Mouse (Mus musculus): Measurements from ENCODE around the gene Serpinb2. TPM values are rescaled to one million over a fixed set of nuclear protein-coding genes. Genes with fewer than 3 reads are reported as not detected.
A peak's percentile ranks its signal among the peaks of the same experiment; 100 is the strongest.

Gene Serpinb2
- polyA plus RNA-seq, 1 experiment: 0.11 TPM

GRCm38 (mm10) chr1:107529365-107530052 is 18.3 kb downstream of the Serpinb2 start:
- no peak for DNase-seq
- Histone ChIP-seq H3K36me3 (ENCODE audit: control insufficient read depth, insufficient read depth, low read length) (no peaks in the 10 kb centered on the region), H3K4me3 (ENCODE audit: insufficient read depth, low read depth, low read length) (no peak overlapping the region), H3K27me3 (replicated peaks; ENCODE audit: control insufficient read depth, insufficient read depth, low read length) (no peaks in the 10 kb centered on the region), H3K27ac (ENCODE audit: insufficient read depth, low read depth, low read length) (no peak overlapping the region), H3K4me1 (ENCODE audit: control insufficient read depth, insufficient read depth, low read length) (no peaks in the 10 kb centered on the region)
- no peak for TF ChIP-seq POLR2A (IDR thresholded peaks at IDR 0.05; ENCODE audit: low read depth, low read length)
- no peak for TF ChIP-seq CTCF (conservative IDR thresholded peaks at IDR 0.05; ENCODE audit: insufficient read depth, insufficient read length, low read depth, low read length)
- 60% methylated on average over 5 of the region's 5 CpGs for WGBS

DNA sequence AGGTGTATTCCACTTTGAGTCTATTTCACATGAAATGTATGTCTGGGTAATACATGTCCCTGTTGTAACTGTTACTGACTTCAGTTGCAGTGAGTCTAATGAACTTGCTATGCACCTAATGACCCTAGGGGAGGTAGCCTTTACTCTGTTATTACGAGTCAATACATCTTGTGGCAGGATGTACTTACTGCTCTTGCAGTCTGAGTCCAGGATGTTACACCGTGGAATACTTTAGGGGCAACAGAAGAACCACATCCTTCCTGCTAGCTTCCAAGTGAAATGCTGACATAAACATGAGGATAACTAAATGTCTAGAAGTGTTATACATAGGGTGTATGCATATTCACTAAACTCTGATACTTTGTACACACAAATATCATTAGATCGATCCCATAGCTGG is 22.5 kb downstream of the Serpinb2 start:
- 63% methylated on average over 3 of the region's 3 CpGs for WGBS
- no peak for DNase-seq
- Histone ChIP-seq H3K27ac (ENCODE audit: insufficient read depth, low read depth, low read length) (no peak overlapping the region), H3K4me1 (ENCODE audit: control insufficient read depth, insufficient read depth, low read length) (no peaks in the 10 kb centered on the region), H3K36me3 (ENCODE audit: control insufficient read depth, insufficient read depth, low read length) (no peaks in the 10 kb centered on the region), H3K4me3 (ENCODE audit: insufficient read depth, low read depth, low read length) (no peak overlapping the region), H3K27me3 (replicated peaks; ENCODE audit: control insufficient read depth, insufficient read depth, low read length) (no peaks in the 10 kb centered on the region)
- TF ChIP-seq CTCF (conservative IDR thresholded peaks at IDR 0.05; ENCODE audit: insufficient read depth, insufficient read length, low read depth, low read length) (no peak), POLR2A (IDR thresholded peaks at IDR 0.05; ENCODE audit: low read depth, low read length) (no peak)

DNA sequence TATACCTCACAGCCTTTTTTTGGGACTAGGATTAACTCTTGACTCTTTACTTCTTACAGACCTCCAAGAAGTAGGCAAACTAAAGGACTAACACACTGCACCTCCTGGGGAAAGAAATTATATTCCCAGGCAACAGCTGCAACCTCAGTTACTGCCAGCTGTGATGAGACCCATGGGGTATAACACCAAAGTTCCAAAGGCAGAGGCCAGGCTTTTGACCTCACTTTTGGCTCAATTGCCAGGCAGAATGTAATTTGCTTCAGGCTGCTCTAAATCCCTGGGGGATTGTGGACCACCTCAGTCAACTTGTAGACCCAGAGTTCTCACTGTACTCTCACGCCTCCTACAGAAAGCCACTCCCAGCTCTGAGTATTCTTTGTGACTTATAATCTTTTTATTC is 26.2 kb downstream of the Serpinb2 start:
- WGBS: 66% methylated on average over 1 of the region's 1 CpGs
- TF ChIP-seq POLR2A (IDR thresholded peaks at IDR 0.05; ENCODE audit: low read depth, low read length) (no peak), CTCF (conservative IDR thresholded peaks at IDR 0.05; ENCODE audit: insufficient read depth, insufficient read length, low read depth, low read length) (no peak)
- Histone ChIP-seq H3K36me3 (ENCODE audit: control insufficient read depth, insufficient read depth, low read length) (no peaks in the 10 kb centered on the region), H3K27ac (ENCODE audit: insufficient read depth, low read depth, low read length) (no peak overlapping the region), H3K27me3 (replicated peaks; ENCODE audit: control insufficient read depth, insufficient read depth, low read length) (no peaks in the 10 kb centered on the region), H3K4me3 (ENCODE audit: insufficient read depth, low read depth, low read length) (no peak overlapping the region), H3K4me1 (ENCODE audit: control insufficient read depth, insufficient read depth, low read length) (no peaks in the 10 kb centered on the region)
- DNase-seq: no peak

GRCm38 (mm10) chr1:107559494-107559893 is 48.3 kb downstream of the Serpinb2 start:
- Histone ChIP-seq H3K4me3 (ENCODE audit: insufficient read depth, low read depth, low read length) (no peak overlapping the region), H3K36me3 (ENCODE audit: control insufficient read depth, insufficient read depth, low read length) (no peaks in the 10 kb centered on the region), H3K4me1 (ENCODE audit: control insufficient read depth, insufficient read depth, low read length) (no peaks in the 10 kb centered on the region), H3K27me3 (replicated peaks; ENCODE audit: control insufficient read depth, insufficient read depth, low read length) (no peaks in the 10 kb centered on the region), H3K27ac (ENCODE audit: insufficient read depth, low read depth, low read length) (no peak overlapping the region)
- TF ChIP-seq CTCF (conservative IDR thresholded peaks at IDR 0.05; ENCODE audit: insufficient read depth, insufficient read length, low read depth, low read length): no peak
- TF ChIP-seq POLR2A (IDR thresholded peaks at IDR 0.05; ENCODE audit: low read depth, low read length): no peak
- WGBS: 84% methylated on average over 3 of the region's 3 CpGs
- DNase-seq: no peak

- TF ChIP-seq CTCF (conservative IDR thresholded peaks at IDR 0.05; ENCODE audit: insufficient read depth, insufficient read length, low read depth, low read length): no peak
- no peak for TF ChIP-seq POLR2A (IDR thresholded peaks at IDR 0.05; ENCODE audit: low read depth, low read length)
- H3K27ac ChIP-seq (ENCODE audit: insufficient read depth, low read depth, low read length): no peak overlapping the region
- H3K27me3 ChIP-seq (replicated peaks; ENCODE audit: control insufficient read depth, insufficient read depth, low read length): no peaks in the 10 kb centered on the region
- H3K4me1 ChIP-seq (ENCODE audit: control insufficient read depth, insufficient read depth, low read length): no peaks in the 10 kb centered on the region
- DNase-seq: no peak
- no peaks in the 10 kb centered on the region for H3K36me3 ChIP-seq (ENCODE audit: control insufficient read depth, insufficient read depth, low read length)
- H3K4me3 ChIP-seq (ENCODE audit: insufficient read depth, low read depth, low read length): no peak overlapping the region
- 73% methylated on average over 1 of the region's 1 CpGs for WGBS
These were observed 50.9 kb downstream of the Serpinb2 start for GRCm38 (mm10) chr1:107562110-107562509.

- Histone ChIP-seq H3K4me1 (ENCODE audit: control insufficient read depth, insufficient read depth, low read length) (no peaks in the 10 kb centered on the region), H3K27ac (ENCODE audit: insufficient read depth, low read depth, low read length) (no peak overlapping the region), H3K27me3 (replicated peaks; ENCODE audit: control insufficient read depth, insufficient read depth, low read length) (no peaks in the 10 kb centered on the region), H3K36me3 (ENCODE audit: control insufficient read depth, insufficient read depth, low read length) (no peaks in the 10 kb centered on the region), H3K4me3 (ENCODE audit: insufficient read depth, low read depth, low read length) (no peak overlapping the region)
- TF ChIP-seq POLR2A (IDR thresholded peaks at IDR 0.05; ENCODE audit: low read depth, low read length) (no peak), CTCF (conservative IDR thresholded peaks at IDR 0.05; ENCODE audit: insufficient read depth, insufficient read length, low read depth, low read length) (no peak)
- DNase-seq: peak; percentile 28
These were observed 54.4 kb downstream of the Serpinb2 start for GRCm38 (mm10) chr1:107565644-107566043.

GRCm38 (mm10) chr1:107576094-107576493 is 64.9 kb downstream of the Serpinb2 start:
- TF ChIP-seq POLR2A (IDR thresholded peaks at IDR 0.05; ENCODE audit: low read depth, low read length) (no peak), CTCF (conservative IDR thresholded peaks at IDR 0.05; ENCODE audit: insufficient read depth, insufficient read length, low read depth, low read length) (no peak)

More at GRCm38 (mm10) chr1:107576094-107576493, 64.9 kb downstream of the Serpinb2 start:
- Histone ChIP-seq H3K27me3 (replicated peaks; ENCODE audit: control insufficient read depth, insufficient read depth, low read length) (no peaks in the 10 kb centered on the region), H3K36me3 (ENCODE audit: control insufficient read depth, insufficient read depth, low read length) (no peaks in the 10 kb centered on the region), H3K4me1 (ENCODE audit: control insufficient read depth, insufficient read depth, low read length) (no peaks in the 10 kb centered on the region), H3K4me3 (ENCODE audit: insufficient read depth, low read depth, low read length) (no peak overlapping the region), H3K27ac (ENCODE audit: insufficient read depth, low read depth, low read length) (no peak overlapping the region)
- DNase-seq: no peak
- 67% methylated on average over 2 of the region's 2 CpGs for WGBS

Measured in kidney, adult 2 months (tissue).